Mouse (Mus musculus) liver, embryonic 15.5 days (tissue): ENCODE measurements around the gene Atxn7l1. TPM values are rescaled to one million over a fixed set of nuclear protein-coding genes. Genes with fewer than 3 reads are reported as not detected.

ENCODE experiments used
- ATAC-seq: fragments of 200-750 bp; cut with Nextera tagmentation; 2 replicates; pipeline ENCODE4 v1.8.0; 2017; ENCODE audit warnings: moderate number of reproducible peaks, mild to moderate bottlenecking, moderate library complexity; ENCODE audit not compliant: insufficient read depth
- H3K27ac ChIP-seq: fragments of 300-500 bp; sonication (generic); replicated peaks from 2 replicates; pipeline ENCODE4 v1.5.1; 2015; ENCODE audit warnings: mild to moderate bottlenecking, inconsistent platforms
- H3K27me3 ChIP-seq: fragments of 300-500 bp; sonication (generic); 2 replicates; pipeline ENCODE4 v1.6.1; 2015; ENCODE audit warnings: mild to moderate bottlenecking, inconsistent platforms
- H3K36me3 ChIP-seq: fragments of 300-500 bp; sonication (generic); replicated peaks from 2 replicates; pipeline ENCODE4 v1.6.1; 2015; ENCODE audit warnings: moderate library complexity, mild to moderate bottlenecking, inconsistent platforms
- H3K4me1 ChIP-seq: fragments of 300-500 bp; sonication (generic); replicated peaks from 2 replicates; pipeline ENCODE4 v1.6.1; 2015; ENCODE audit warnings: inconsistent platforms
- H3K4me2 ChIP-seq: fragments of 300-500 bp; sonication (generic); 2 replicates; pipeline ENCODE4 v1.6.1; 2015; ENCODE audit warnings: moderate library complexity, mild to moderate bottlenecking, inconsistent platforms
- H3K4me3 ChIP-seq: fragments of 300-500 bp; sonication (generic); replicated peaks from 2 replicates; pipeline ENCODE4 v1.5.1; 2015; ENCODE audit warnings: mild to moderate bottlenecking, inconsistent platforms
- H3K9ac ChIP-seq: fragments of 300-500 bp; sonication (generic); 2 replicates; pipeline ENCODE4 v1.6.1; 2015; ENCODE audit warnings: moderate library complexity, mild to moderate bottlenecking, inconsistent platforms
- H3K9me3 ChIP-seq: fragments of 300-500 bp; sonication (generic); replicated peaks from 2 replicates; pipeline ENCODE4 v1.6.1; 2016; ENCODE audit warnings: inconsistent platforms
- WGBS: fragments of 180-500 bp; shearing (Covaris S2); methylation state at CpG from one replicate; pipeline ENCODE4 v1.1.7; 2015; ENCODE audit warnings: mixed read lengths; ENCODE audit not compliant: insufficient replicate concordance; 5-methylcytosine and 5-hydroxymethylcytosine counted together
- polyA plus RNA-seq: library from polyadenylated mRNA; unstranded; fragments of >200 nt; fragmentation: Nextera tagmentation; extraction: Ambion mirVana; gene quantifications from 2 replicates; pipeline ENCODE4 v1.2.1, GENCODE M21; 2015

The Atxn7l1 gene
- polyA plus RNA-seq, 1 experiment from 2014 or later, result 14.7 TPM

DNA sequence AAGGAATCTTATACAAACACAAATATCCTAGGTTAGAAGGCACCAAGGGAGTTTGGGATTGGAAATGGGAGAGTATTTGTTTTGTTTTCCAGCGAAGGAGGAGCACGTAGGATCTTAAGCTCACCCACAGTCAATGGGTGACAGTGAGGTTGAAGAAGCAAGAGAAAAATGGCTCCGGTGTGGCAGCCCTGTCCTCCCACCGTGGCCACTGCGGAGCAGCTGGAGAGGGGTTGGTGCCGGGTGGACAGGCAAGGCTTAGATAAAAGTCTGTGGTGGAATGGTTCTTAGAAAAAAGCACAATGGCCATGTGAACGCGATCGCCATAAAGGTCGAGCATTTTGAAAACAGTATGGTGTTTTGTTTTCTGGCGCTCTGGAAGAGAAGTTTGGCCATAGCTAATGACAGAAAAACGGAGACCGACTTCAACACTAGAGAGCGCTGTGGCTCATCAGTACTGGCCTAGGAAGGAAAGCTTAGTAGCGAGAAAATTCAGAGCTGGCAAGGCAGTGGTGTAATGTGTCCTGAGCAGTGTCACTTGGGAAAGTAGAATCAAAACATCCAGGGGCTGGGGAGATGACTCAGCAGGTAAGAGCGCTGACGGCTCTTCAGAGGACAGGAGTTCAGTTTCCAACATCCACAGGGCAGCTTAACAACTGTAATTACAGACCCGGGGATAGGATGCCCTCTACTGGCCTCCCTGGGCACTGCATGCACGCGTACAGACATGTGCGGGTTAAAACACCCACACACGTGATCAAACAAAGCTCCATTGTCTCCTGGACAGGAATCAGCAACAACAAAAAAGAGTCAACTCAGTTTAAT is 232.3 kb downstream of the Atxn7l1 start:
- no peaks in the 10 kb centered on the region for H3K27me3 ChIP-seq
- peak; percentile 83 for ATAC-seq
- H3K4me2 ChIP-seq, result peak overlapping the region; percentile 70
- peaks cover 9% of the 10 kb centered on the region for H3K4me1 ChIP-seq
- H3K4me3 ChIP-seq, result peak overlapping the region; percentile 44
- 0 out of 2 replicates have a peak, but pooled peaks cover 5% of the 10 kb centered on the region for H3K36me3 ChIP-seq
- 16% methylated on average over 22 of the region's 22 CpGs for WGBS
- no peak overlapping the region for H3K9ac ChIP-seq
- no peaks in the 10 kb centered on the region for H3K9me3 ChIP-seq
- no peak overlapping the region for H3K27ac ChIP-seq

DNA sequence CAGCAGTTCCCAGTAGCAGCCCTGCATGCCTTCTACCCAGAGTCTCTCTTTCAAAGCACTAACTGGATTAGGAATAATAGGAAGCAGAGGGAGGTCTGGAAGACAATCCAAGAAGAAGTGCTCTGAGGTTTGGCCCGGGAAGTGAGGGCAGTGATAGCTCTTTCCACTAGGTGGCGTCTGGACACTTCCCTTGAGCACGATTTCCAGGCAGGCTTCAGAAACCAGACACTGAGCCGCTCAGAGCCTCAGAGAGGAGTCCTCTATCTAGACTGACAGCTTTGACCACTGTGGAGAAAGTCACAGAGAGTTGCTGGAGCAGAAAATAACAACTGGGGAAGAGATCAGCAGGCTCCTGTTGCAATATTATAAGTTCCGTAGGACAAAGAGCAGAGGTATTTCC is 241.3 kb downstream of the Atxn7l1 start:
- Histone ChIP-seq H3K4me3 (no peak overlapping the region), H3K9ac (no peak overlapping the region), H3K27ac (no peak overlapping the region), H3K4me2 (no peak overlapping the region), H3K4me1 (no peaks in the 10 kb centered on the region), H3K36me3 (no peaks in the 10 kb centered on the region), H3K27me3 (peaks cover 12% of the 10 kb centered on the region), H3K9me3 (no peaks in the 10 kb centered on the region)
- no peak; the same call in 1 of the 2 replicates for ATAC-seq
- WGBS, result 9% methylated on average over 5 of the region's 5 CpGs

DNA sequence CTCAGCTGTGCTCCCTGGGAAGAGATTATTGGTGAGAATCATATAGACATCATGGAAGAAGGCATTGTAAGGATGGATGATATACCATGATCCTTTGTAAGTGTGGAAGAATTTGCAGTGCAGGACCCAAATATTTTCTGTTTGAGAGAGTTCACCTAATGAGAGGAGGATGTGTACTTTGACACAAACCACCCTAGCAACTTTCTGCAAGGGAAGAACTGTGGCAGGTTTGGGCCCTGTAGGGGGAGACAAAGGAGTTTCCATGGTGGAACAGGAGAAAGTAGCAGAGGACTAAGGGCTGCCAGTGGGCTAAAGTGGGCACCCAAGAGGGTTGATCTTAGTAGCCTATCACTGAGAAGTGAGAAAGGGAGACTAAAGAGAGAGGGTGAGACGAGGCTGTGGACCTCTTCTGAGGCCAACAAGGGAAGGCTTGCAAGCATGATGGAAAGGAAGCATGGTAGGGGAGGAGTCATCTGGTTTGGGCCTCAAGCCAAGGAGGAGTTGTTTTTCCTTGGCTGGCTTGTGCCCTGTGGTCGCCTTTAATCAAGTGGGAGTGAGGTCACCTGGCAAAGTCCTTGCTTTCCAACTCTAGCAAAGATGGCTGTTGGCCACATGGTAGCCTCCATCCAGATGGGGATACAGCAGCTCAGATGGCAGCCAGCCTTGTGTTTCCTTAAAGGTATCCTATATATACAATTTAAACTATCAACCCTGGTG is 243.5 kb downstream of the Atxn7l1 start:
- 35% methylated on average over 2 of the region's 2 CpGs for WGBS
- Histone ChIP-seq H3K4me2 (no peak overlapping the region), H3K9ac (no peak overlapping the region), H3K4me1 (no peaks in the 10 kb centered on the region; the same call in 1 of the 2 replicates), H3K9me3 (no peaks in the 10 kb centered on the region), H3K4me3 (no peak overlapping the region), H3K36me3 (no peaks in the 10 kb centered on the region), H3K27me3 (peaks cover 19% of the 10 kb centered on the region), H3K27ac (no peak overlapping the region)
- ATAC-seq, result no peak

DNA sequence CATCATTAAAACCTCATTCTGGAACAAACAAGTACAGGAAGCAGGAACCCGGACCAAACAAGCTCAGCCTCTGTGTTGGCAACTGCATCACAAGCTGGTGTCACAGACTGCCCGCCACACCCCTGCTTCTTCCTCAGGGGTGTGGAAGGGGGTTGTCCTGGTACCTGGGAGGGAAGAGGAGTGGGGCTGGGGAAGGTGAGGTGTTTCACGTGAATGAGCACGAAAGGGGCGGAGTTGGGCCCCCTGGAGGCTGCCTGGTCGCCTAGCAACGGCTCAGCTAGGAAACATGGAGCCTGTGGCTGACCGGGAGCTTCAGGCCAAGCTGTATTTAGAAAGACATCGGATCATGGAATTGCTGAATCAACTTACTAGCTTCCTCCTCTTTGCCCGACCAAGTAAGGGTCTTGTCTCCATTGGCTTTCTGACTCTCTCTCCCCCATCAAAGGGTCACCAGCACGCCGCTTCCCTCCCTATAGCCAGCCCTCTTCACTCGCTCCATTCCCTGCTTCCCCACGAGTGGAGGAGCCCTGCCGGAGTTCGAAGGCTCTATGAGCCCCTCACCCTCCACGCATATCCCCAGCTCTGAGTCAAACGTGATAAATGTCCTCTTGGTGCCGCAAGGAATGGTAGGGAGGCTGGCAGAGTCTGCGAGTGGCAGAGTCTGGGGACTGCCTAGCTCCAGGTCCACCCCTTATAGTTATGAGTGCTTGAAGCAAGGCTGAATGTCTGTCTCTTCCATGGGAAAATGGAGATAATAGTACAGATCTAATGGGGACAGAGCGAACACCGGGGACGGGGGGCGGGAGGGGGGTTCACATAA is 247.5 kb downstream of the Atxn7l1 start, which contains the start of gene Efcab10:
Gene Efcab10 (plus strand): TSS at position 51 of the 820 bp plus-strand sequence.
- Histone ChIP-seq H3K27ac (no peak within 1 kb of the TSS), H3K4me3 (no peak within 1 kb of the TSS), H3K4me2 (no peak within 1 kb of the TSS; the same call in 1 of the 2 replicates), H3K27me3 (peaks cover 7% of the 10 kb centered on the region), H3K9ac (no peak within 1 kb of the TSS), H3K36me3 (no peaks in the 10 kb centered on the region), H3K4me1 (no peaks in the 10 kb centered on the region; the same call in 1 of the 2 replicates), H3K9me3 (no peaks in the 10 kb centered on the region)
- WGBS, result 22% methylated on average over 24 of the region's 24 CpGs
- no peak for ATAC-seq

DNA sequence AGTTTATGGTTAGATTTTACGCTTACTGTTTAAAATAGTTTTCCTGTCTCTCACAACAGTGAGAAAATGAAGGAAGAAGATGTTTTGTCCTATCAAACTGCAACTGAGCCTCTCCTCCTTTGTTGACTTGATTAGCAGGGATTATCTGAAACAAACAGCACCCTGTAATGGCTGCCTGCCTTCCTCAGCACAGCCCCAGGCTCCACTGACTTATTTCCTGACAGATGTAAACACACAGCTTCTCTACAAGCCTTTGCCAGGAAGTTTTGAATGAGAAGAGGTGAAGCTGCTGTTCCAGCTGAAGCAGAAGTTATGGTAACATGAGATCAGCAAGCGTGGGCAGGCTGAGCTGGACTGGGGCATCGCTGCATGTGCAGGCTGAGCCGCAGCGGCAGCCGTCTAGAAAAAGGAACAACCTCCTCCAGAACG is 255.8 kb downstream of the Atxn7l1 start:
- no peaks in the 10 kb centered on the region for H3K27me3 ChIP-seq
- H3K9ac ChIP-seq, result no peak overlapping the region
- no peak overlapping the region for H3K4me3 ChIP-seq

DNA sequence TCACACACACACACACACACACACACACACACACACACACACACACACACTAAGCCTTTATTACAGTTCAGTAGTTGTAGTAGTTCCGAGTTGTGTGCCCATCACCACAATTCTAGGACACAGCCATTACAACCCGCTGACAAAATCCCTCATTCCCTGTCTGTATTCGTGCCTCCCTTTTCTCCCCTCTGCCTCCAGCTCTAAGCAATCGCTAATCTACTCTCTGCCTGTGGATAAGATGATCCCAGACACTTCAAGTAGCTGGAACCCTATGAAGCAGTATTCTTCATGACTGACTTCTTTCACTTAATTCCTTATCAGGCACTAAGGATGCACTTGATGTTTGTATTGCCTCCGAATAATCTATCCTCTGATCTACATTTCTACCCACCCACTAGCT is 257.5 kb downstream of the Atxn7l1 start:
- H3K36me3 ChIP-seq, result no peaks in the 10 kb centered on the region
- H3K4me1 ChIP-seq, result peaks cover 4% of the 10 kb centered on the region
- H3K4me2 ChIP-seq, result no peak overlapping the region
- 54% methylated on average over 5 of the region's 5 CpGs for WGBS
- H3K27ac ChIP-seq, result no peak overlapping the region
- H3K9me3 ChIP-seq, result no peaks in the 10 kb centered on the region
- no peak for ATAC-seq
- no peak overlapping the region for H3K9ac ChIP-seq
- H3K4me3 ChIP-seq, result no peak overlapping the region
- no peaks in the 10 kb centered on the region for H3K27me3 ChIP-seq

More for the DNA sequence above, 255.8 kb downstream of the Atxn7l1 start:
- Histone ChIP-seq H3K27ac (no peak overlapping the region), H3K4me2 (peak overlapping the region; percentile 33), H3K9me3 (no peaks in the 10 kb centered on the region), H3K36me3 (no peaks in the 10 kb centered on the region), H3K4me1 (peaks cover 4% of the 10 kb centered on the region)
- 13% methylated on average over 7 of the region's 7 CpGs for WGBS
- no peak for ATAC-seq

DNA sequence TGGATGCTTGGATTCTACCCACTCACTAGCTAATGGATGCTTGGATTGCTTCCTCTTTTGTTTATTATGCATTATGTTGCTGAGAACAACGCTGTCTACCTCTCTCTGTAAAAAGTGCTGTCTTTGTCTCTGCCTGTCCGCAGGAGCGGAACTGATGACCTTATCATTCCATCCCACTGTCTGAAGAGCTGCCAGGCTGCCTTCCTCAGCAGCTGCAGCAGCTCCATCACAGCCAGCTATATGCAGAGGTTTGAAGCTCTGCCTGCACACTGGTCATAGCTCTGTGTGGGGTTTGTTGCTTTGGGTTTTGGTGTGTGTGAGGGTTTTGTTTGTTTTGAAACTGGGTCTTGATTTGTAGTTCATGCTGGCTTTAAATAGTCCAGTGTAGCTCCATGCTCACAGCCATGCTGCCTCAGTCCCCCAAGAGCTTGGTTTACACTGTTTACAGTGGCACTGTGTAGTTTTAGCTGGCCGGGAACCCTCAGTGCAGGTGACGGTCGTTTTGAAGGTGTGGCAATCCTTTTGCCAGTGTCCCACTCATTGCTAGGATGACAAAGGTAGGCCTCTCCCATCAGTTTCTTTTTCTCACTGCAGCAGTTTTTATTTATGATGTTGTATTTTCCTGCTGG is 258.0 kb downstream of the Atxn7l1 start:
- ATAC-seq, result no peak
- no peak overlapping the region for H3K9ac ChIP-seq
- no peak overlapping the region for H3K27ac ChIP-seq
- H3K27me3 ChIP-seq, result no peaks in the 10 kb centered on the region
- no peak overlapping the region for H3K4me3 ChIP-seq
- H3K4me1 ChIP-seq, result peaks cover 4% of the 10 kb centered on the region
- H3K9me3 ChIP-seq, result no peaks in the 10 kb centered on the region
- no peak overlapping the region for H3K4me2 ChIP-seq
- H3K36me3 ChIP-seq, result no peaks in the 10 kb centered on the region
- WGBS, result 31% methylated on average over 6 of the region's 6 CpGs

DNA sequence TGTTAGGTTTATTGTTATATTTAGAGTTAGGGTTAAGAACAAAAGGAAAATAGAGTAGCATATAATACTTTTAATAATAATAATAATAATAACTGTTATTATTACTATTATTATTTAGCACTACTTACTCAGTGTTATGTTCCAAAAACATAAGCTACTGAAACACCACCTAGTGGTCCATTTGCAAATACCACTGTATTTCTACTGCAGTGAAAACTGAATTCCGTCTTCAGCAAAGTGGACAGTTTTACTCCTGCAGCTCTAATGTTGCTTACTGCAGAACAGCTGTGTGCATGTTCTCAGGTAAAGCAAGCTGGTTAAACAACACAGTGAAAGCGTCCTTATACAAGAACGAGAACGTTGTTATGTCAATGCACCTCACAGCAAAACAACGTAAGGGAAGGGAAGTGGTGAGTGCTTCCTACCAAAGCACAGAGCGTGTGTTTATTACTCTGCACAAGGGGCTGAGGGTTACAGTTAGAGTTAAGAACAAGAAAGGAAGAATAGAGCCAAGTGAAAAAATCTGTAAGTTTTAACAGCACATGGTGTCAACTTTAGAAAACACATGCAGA is 264.2 kb downstream of the Atxn7l1 start:
- no peak for ATAC-seq
- no peaks in the 10 kb centered on the region for H3K27me3 ChIP-seq
- H3K36me3 ChIP-seq, result no peaks in the 10 kb centered on the region
- H3K4me1 ChIP-seq, result no peaks in the 10 kb centered on the region
- no peaks in the 10 kb centered on the region for H3K9me3 ChIP-seq
- no peak overlapping the region for H3K27ac ChIP-seq
- no peak overlapping the region for H3K4me2 ChIP-seq
- H3K4me3 ChIP-seq, result no peak overlapping the region
- 31% methylated on average over 6 of the region's 6 CpGs for WGBS
- no peak overlapping the region for H3K9ac ChIP-seq
